Mouse (Mus musculus) embryonic facial prominence, embryonic 10.5 days (tissue): ENCODE results near the gene Asb18. TPM values are rescaled to one million over a fixed set of nuclear protein-coding genes. Genes with fewer than 3 reads are reported as not detected.

Experiments used
- DNase-seq: peaks from one replicate; pipeline ENCODE4 v3.0.0-alpha.2; 2017; ENCODE audit warnings: low spot score
- H3K27ac ChIP-seq: fragments of 300-500 bp; sonication (generic); replicated peaks from 2 replicates; pipeline ENCODE4 v1.5.1; 2016; ENCODE audit warnings: mild to moderate bottlenecking
- H3K27me3 ChIP-seq: fragments of 300-500 bp; sonication (generic); replicated peaks from 2 replicates; pipeline ENCODE4 v1.6.1; 2016; ENCODE audit warnings: low read depth, mild to moderate bottlenecking; ENCODE audit not compliant: poor library complexity, severe bottlenecking
- H3K36me3 ChIP-seq: fragments of 300-500 bp; sonication (generic); replicated peaks from 2 replicates; pipeline ENCODE4 v1.6.1; 2016; ENCODE audit warnings: mild to moderate bottlenecking, moderate library complexity
- H3K4me1 ChIP-seq: fragments of 300-500 bp; sonication (generic); 2 replicates; pipeline ENCODE4 v1.6.1; 2016
- H3K4me3 ChIP-seq: fragments of 300-500 bp; sonication (generic); 2 replicates; pipeline ENCODE4 v1.5.1; 2016; ENCODE audit warnings: mild to moderate bottlenecking, moderate library complexity
- H3K9me3 ChIP-seq: fragments of 300-500 bp; sonication (generic); 2 replicates; pipeline ENCODE4 v1.6.1; 2016; ENCODE audit warnings: mild to moderate bottlenecking
- WGBS: fragments of 180-500 bp; shearing (Covaris S2); methylation state at CpG from one replicate; pipeline ENCODE4 v1.1.7; 2016; 5-methylcytosine and 5-hydroxymethylcytosine counted together
- polyA plus RNA-seq: library from polyadenylated mRNA; unstranded; fragments of >200 nt; fragmentation: Nextera tagmentation; extraction: Ambion mirVana; gene quantifications from 2 replicates; pipeline ENCODE4 v1.2.1, GENCODE M21; 2016

The Asb18 gene
- polyA plus RNA-seq, 1 experiment from 2014 or later = 0.05 TPM

GRCm38 (mm10) chr1:90010077-90010476 lies 4.4 kb downstream of the Asb18 start:
- DNase-seq = no peak
- 0 out of 2 replicates have a peak, but pooled peaks cover 3% of the 10 kb centered on the region for H3K9me3 ChIP-seq
- H3K4me1 ChIP-seq = no peaks in the 10 kb centered on the region
- peaks cover 7% of the 10 kb centered on the region; the same call in 1 of the 2 replicates for H3K27me3 ChIP-seq
- no peak overlapping the region for H3K27ac ChIP-seq
- H3K4me3 ChIP-seq = no peak overlapping the region
- 82% methylated on average over 1 of the region's 1 CpGs for WGBS
- no peaks in the 10 kb centered on the region for H3K36me3 ChIP-seq

- DNase-seq = no peak
- Histone ChIP-seq H3K4me3 (no peak overlapping the region), H3K36me3 (no peaks in the 10 kb centered on the region), H3K27me3 (peaks cover 13% of the 10 kb centered on the region), H3K27ac (no peak overlapping the region), H3K9me3 (0 out of 2 replicates have a peak, but pooled peaks cover 3% of the 10 kb centered on the region), H3K4me1 (no peaks in the 10 kb centered on the region)
- 84% methylated on average over 3 of the region's 3 CpGs for WGBS
Measured at GRCm38 (mm10) chr1:90009188-90009587, 5.3 kb downstream of the Asb18 start.

DNA sequence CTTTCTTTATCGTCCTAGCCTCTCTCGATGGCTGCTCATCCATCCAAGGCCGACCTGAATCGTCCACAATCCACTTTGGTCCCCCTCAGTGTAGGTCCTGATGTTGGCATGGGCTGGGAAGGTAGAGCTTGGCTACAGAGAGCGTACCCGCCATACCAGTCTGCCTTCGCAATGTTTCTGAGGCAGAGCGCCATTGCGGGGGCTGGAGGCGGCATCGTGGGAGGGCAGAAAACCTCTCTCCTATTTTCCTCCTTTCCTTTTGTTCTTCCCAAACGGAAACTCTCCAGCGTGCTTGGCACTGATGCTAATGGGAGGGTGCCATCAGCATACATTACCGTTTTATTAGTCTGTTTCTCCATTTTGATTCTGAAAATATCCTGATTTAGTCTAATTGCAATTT lies 7.8 kb downstream of the Asb18 start:
- no peaks in the 10 kb centered on the region for H3K4me1 ChIP-seq
- H3K36me3 ChIP-seq = no peaks in the 10 kb centered on the region
- H3K27me3 ChIP-seq = peaks cover 29% of the 10 kb centered on the region
- H3K27ac ChIP-seq = no peak overlapping the region
- no peaks in the 10 kb centered on the region for H3K9me3 ChIP-seq
- no peak for DNase-seq
- WGBS = 71% methylated on average over 14 of the region's 14 CpGs
- H3K4me3 ChIP-seq = no peak overlapping the region

DNA sequence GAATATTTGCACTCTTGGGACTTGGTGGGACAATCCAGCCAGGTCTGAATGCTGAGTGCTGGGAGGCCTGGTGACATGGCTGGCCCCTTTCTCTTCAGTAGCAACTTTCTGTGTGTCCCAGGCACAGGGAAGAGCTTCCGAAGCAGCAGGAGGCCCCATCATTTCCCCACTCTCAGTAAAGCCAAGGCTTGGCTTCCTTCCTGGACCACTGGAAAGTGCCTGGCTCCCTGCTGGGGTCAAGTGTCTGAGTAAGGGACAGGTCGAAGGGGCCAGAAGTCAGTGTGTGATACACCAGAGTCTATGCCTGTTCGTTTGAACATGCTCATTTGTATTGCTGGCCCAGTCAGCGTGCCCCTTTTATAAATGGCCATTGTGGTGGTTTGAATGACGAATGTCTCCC lies 13.5 kb downstream of the Asb18 start:
- 53% methylated on average over 5 of the region's 5 CpGs for WGBS
- no peaks in the 10 kb centered on the region for H3K9me3 ChIP-seq
- H3K27me3 ChIP-seq = peaks cover 67% of the 10 kb centered on the region
- H3K27ac ChIP-seq = no peak overlapping the region
- no peak for DNase-seq
- peaks cover 20% of the 10 kb centered on the region for H3K4me1 ChIP-seq
- H3K4me3 ChIP-seq = no peak overlapping the region
- H3K36me3 ChIP-seq = no peaks in the 10 kb centered on the region

- Histone ChIP-seq H3K27me3 (peaks cover 78% of the 10 kb centered on the region), H3K4me1 (peaks cover 20% of the 10 kb centered on the region), H3K9me3 (no peaks in the 10 kb centered on the region), H3K27ac (no peak overlapping the region), H3K36me3 (no peaks in the 10 kb centered on the region), H3K4me3 (no peak overlapping the region)
- DNase-seq = no peak
- 83% methylated on average over 3 of the region's 3 CpGs for WGBS
Measured at GRCm38 (mm10) chr1:89999858-90000257, 14.6 kb downstream of the Asb18 start.

GRCm38 (mm10) chr1:89998696-89999095 lies 15.8 kb downstream of the Asb18 start:
- Histone ChIP-seq H3K27me3 (peaks cover 79% of the 10 kb centered on the region), H3K27ac (no peak overlapping the region), H3K9me3 (no peaks in the 10 kb centered on the region), H3K4me3 (no peak overlapping the region), H3K4me1 (peaks cover 20% of the 10 kb centered on the region), H3K36me3 (no peaks in the 10 kb centered on the region)
- WGBS = 65% methylated on average over 2 of the region's 2 CpGs
- DNase-seq = no peak

- no peaks in the 10 kb centered on the region for H3K36me3 ChIP-seq
- no peaks in the 10 kb centered on the region for H3K9me3 ChIP-seq
- 41% methylated on average over 7 of the region's 7 CpGs for WGBS
- no peak overlapping the region for H3K4me3 ChIP-seq
- peaks cover 81% of the 10 kb centered on the region for H3K27me3 ChIP-seq
- H3K27ac ChIP-seq = no peak overlapping the region
- peaks cover 21% of the 10 kb centered on the region for H3K4me1 ChIP-seq
- peak; percentile 29 for DNase-seq
Measured at GRCm38 (mm10) chr1:89998076-89998475, 16.4 kb downstream of the Asb18 start.

GRCm38 (mm10) chr1:89992256-89992655 lies 22.2 kb downstream of the Asb18 start:
- Histone ChIP-seq H3K27me3 (peaks cover 91% of the 10 kb centered on the region), H3K36me3 (no peaks in the 10 kb centered on the region), H3K4me1 (peaks cover 19% of the 10 kb centered on the region), H3K27ac (no peak overlapping the region), H3K4me3 (peak overlapping the region; percentile 51), H3K9me3 (no peaks in the 10 kb centered on the region)
- under 1% methylated on average over 25 of the region's 25 CpGs for WGBS
- peak; percentile 52 for DNase-seq

GRCm38 (mm10) chr1:89977261-89977660 lies 37.2 kb downstream of the Asb18 start:
- WGBS = 89% methylated on average over 8 of the region's 8 CpGs
- Histone ChIP-seq H3K9me3 (no peaks in the 10 kb centered on the region), H3K4me3 (no peak overlapping the region), H3K36me3 (no peaks in the 10 kb centered on the region), H3K27ac (no peak overlapping the region), H3K27me3 (peaks cover 14% of the 10 kb centered on the region), H3K4me1 (no peaks in the 10 kb centered on the region)
- DNase-seq = no peak

- H3K4me3 ChIP-seq = no peak overlapping the region
- 0 out of 2 replicates have a peak, but pooled peaks cover 4% of the 10 kb centered on the region for H3K4me1 ChIP-seq
- WGBS = 79% methylated on average over 8 of the region's 8 CpGs
- DNase-seq = no peak
- no peaks in the 10 kb centered on the region for H3K36me3 ChIP-seq
- no peak overlapping the region for H3K27ac ChIP-seq
- no peaks in the 10 kb centered on the region for H3K9me3 ChIP-seq
- peaks cover 22% of the 10 kb centered on the region for H3K27me3 ChIP-seq
Measured at GRCm38 (mm10) chr1:89976411-89976810, 38.1 kb downstream of the Asb18 start.

DNA sequence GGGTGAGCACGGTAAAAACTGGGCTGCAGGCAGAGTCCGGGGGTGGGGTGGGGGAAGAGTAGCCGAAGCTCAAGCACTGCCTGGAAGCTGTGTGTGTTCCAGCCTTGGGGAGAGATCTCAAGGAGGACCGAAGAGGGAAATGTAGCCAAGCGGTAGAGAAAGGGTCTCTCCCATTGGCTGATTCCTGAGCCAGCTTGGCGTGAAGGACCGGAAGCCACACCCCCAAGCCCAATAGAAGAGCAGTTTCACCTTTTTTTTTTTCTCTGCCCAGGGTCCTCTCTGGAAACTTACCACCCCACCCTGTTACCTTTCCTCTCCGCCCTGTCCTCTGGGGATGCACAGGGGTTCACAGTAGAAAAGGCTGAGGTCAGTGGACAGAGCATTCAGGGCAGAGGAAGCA lies 39.9 kb downstream of the Asb18 start:
- H3K27ac ChIP-seq = no peak overlapping the region
- WGBS = 79% methylated on average over 8 of the region's 8 CpGs
- H3K4me1 ChIP-seq = 0 out of 2 replicates have a peak, but pooled peaks cover 4% of the 10 kb centered on the region
- no peaks in the 10 kb centered on the region for H3K36me3 ChIP-seq
- DNase-seq = no peak
- H3K27me3 ChIP-seq = peaks cover 41% of the 10 kb centered on the region
- H3K4me3 ChIP-seq = no peak overlapping the region
- H3K9me3 ChIP-seq = no peaks in the 10 kb centered on the region

DNA sequence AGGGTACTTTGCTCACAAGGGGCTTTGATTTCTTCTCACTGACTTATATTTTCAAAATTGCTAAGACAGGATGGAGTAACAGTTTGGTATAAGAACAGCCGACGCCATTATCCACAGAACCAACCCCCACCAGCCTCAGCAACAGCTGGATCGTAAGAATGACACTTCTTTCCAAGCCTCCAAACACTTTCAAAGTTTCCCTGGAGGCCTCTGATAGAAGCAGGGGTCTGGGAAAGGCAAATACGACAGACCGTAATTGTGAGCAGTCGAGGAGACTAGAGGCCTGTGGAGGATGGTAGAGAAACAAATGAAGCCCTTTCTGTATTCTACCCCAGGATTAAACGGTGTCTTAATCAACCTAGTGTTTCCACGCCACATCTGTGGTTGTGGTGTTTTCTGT lies 42.6 kb downstream of the Asb18 start:
- no peak overlapping the region for H3K27ac ChIP-seq
- DNase-seq = no peak
- WGBS = 49% methylated on average over 8 of the region's 8 CpGs
- no peak overlapping the region for H3K4me3 ChIP-seq
- H3K27me3 ChIP-seq = peaks cover 68% of the 10 kb centered on the region
- no peaks in the 10 kb centered on the region for H3K9me3 ChIP-seq
- no peaks in the 10 kb centered on the region for H3K36me3 ChIP-seq
- H3K4me1 ChIP-seq = peaks cover 20% of the 10 kb centered on the region

- 87% methylated on average over 4 of the region's 4 CpGs for WGBS
- Histone ChIP-seq H3K27me3 (peaks cover 87% of the 10 kb centered on the region), H3K4me1 (peaks cover 20% of the 10 kb centered on the region), H3K4me3 (no peak overlapping the region), H3K27ac (no peak overlapping the region), H3K36me3 (no peaks in the 10 kb centered on the region), H3K9me3 (no peaks in the 10 kb centered on the region)
- no peak for DNase-seq
Measured at GRCm38 (mm10) chr1:89969714-89970110, 44.8 kb downstream of the Asb18 start.
